Mouse (Mus musculus): ENCODE data around the gene Coro7. TPM values are rescaled to one million over a fixed set of nuclear protein-coding genes. Genes with fewer than 3 reads are reported as not detected.
A peak's percentile ranks its signal among the peaks of the same experiment; 100 is the strongest.

The Coro7 gene
- polyA plus RNA-seq, 1 experiment from 2014 or later, result 22.0 TPM

GRCm38 (mm10) chr16:4655251-4655734 is 24.3 kb downstream of the Coro7 start:
- no peaks in the 10 kb centered on the region for H3K27me3 ChIP-seq
- peak overlapping the region; percentile 86 for H3K27ac ChIP-seq
- no peak overlapping the region for H3K4me2 ChIP-seq
- H3K9me3 ChIP-seq (replicated peaks), result no peaks in the 10 kb centered on the region
- peak overlapping the region; percentile 29; the same call in 1 of the 2 replicates for H3K9ac ChIP-seq
- peaks cover 53% of the 10 kb centered on the region for H3K4me1 ChIP-seq
- WGBS, result 62% methylated on average over 4 of the region's 4 CpGs
- H3K36me3 ChIP-seq, result peaks cover 43% of the 10 kb centered on the region
- ATAC-seq (replicated peaks; ENCODE audit: low FRiP score), result no peak
- H3K4me3 ChIP-seq (replicated peaks), result no peak overlapping the region

- Histone ChIP-seq H3K27me3 (no peaks in the 10 kb centered on the region), H3K4me2 (no peak overlapping the region), H3K9ac (no peak overlapping the region), H3K27ac (peak overlapping the region; percentile 86), H3K4me3 (replicated peaks) (no peak overlapping the region), H3K4me1 (peaks cover 55% of the 10 kb centered on the region), H3K9me3 (replicated peaks) (no peaks in the 10 kb centered on the region), H3K36me3 (peaks cover 49% of the 10 kb centered on the region)
- 69% methylated on average over 10 of the region's 10 CpGs for WGBS
- no peak for ATAC-seq (replicated peaks; ENCODE audit: low FRiP score)
Observed at GRCm38 (mm10) chr16:4654706-4655105, 24.9 kb downstream of the Coro7 start.

GRCm38 (mm10) chr16:4652707-4653416 is 26.7 kb downstream of the Coro7 start:
- peaks cover 62% of the 10 kb centered on the region for H3K4me1 ChIP-seq
- H3K9me3 ChIP-seq (replicated peaks), result no peaks in the 10 kb centered on the region
- 72% methylated on average over 4 of the region's 4 CpGs for WGBS
- no peak overlapping the region for H3K27ac ChIP-seq
- H3K36me3 ChIP-seq, result peaks cover 67% of the 10 kb centered on the region
- H3K9ac ChIP-seq, result no peak overlapping the region
- H3K4me3 ChIP-seq (replicated peaks), result no peak overlapping the region
- no peak overlapping the region for H3K4me2 ChIP-seq
- no peaks in the 10 kb centered on the region for H3K27me3 ChIP-seq
- ATAC-seq (replicated peaks; ENCODE audit: low FRiP score), result no peak

GRCm38 (mm10) chr16:4651624-4652023 is 28.0 kb downstream of the Coro7 start:
- 71% methylated on average over 7 of the region's 7 CpGs for WGBS

GRCm38 (mm10) chr16:4651081-4651480 is 28.5 kb downstream of the Coro7 start:
- WGBS, result 73% methylated on average over 1 of the region's 1 CpGs
- Histone ChIP-seq H3K27me3 (no peaks in the 10 kb centered on the region), H3K9me3 (replicated peaks) (no peaks in the 10 kb centered on the region), H3K4me3 (replicated peaks) (no peak overlapping the region), H3K4me1 (peaks cover 68% of the 10 kb centered on the region), H3K27ac (0 out of 2 replicates have a peak overlapping the region, but pooled peaks have one; percentile 7), H3K9ac (no peak overlapping the region), H3K4me2 (no peak overlapping the region), H3K36me3 (peaks cover 73% of the 10 kb centered on the region)
- no peak for ATAC-seq (replicated peaks; ENCODE audit: low FRiP score)

More at GRCm38 (mm10) chr16:4651624-4652023, 28.0 kb downstream of the Coro7 start:
- no peak overlapping the region for H3K4me3 ChIP-seq (replicated peaks)
- no peak for ATAC-seq (replicated peaks; ENCODE audit: low FRiP score)
- 0 out of 2 replicates have a peak overlapping the region, but pooled peaks have one; percentile 7 for H3K27ac ChIP-seq
- no peak overlapping the region for H3K4me2 ChIP-seq
- H3K36me3 ChIP-seq, result peaks cover 73% of the 10 kb centered on the region
- peaks cover 68% of the 10 kb centered on the region for H3K4me1 ChIP-seq
- no peaks in the 10 kb centered on the region for H3K9me3 ChIP-seq (replicated peaks)
- no peak overlapping the region for H3K9ac ChIP-seq
- no peaks in the 10 kb centered on the region for H3K27me3 ChIP-seq

GRCm38 (mm10) chr16:4650161-4650560 is 29.4 kb downstream of the Coro7 start:
- Histone ChIP-seq H3K4me3 (replicated peaks) (no peak overlapping the region), H3K27ac (no peak overlapping the region), H3K4me1 (peaks cover 67% of the 10 kb centered on the region), H3K9me3 (replicated peaks) (no peaks in the 10 kb centered on the region), H3K27me3 (no peaks in the 10 kb centered on the region), H3K36me3 (peaks cover 82% of the 10 kb centered on the region), H3K9ac (no peak overlapping the region), H3K4me2 (no peak overlapping the region)
- ATAC-seq (replicated peaks; ENCODE audit: low FRiP score), result no peak
- 85% methylated on average over 3 of the region's 3 CpGs for WGBS

- no peak for ATAC-seq (replicated peaks; ENCODE audit: low FRiP score)
- Histone ChIP-seq H3K27ac (no peak overlapping the region), H3K4me1 (peaks cover 65% of the 10 kb centered on the region), H3K4me2 (no peak overlapping the region), H3K9ac (no peak overlapping the region), H3K27me3 (no peaks in the 10 kb centered on the region), H3K9me3 (replicated peaks) (no peaks in the 10 kb centered on the region), H3K36me3 (peaks cover 81% of the 10 kb centered on the region), H3K4me3 (replicated peaks) (no peak overlapping the region)
- WGBS, result 82% methylated on average over 11 of the region's 11 CpGs
Observed at GRCm38 (mm10) chr16:4649692-4650091, 29.9 kb downstream of the Coro7 start.

- peaks cover 65% of the 10 kb centered on the region for H3K4me1 ChIP-seq
- peaks cover 84% of the 10 kb centered on the region for H3K36me3 ChIP-seq
- no peak overlapping the region for H3K9ac ChIP-seq
- no peak overlapping the region for H3K4me2 ChIP-seq
- no peaks in the 10 kb centered on the region for H3K27me3 ChIP-seq
- 83% methylated on average over 5 of the region's 5 CpGs for WGBS
- H3K27ac ChIP-seq, result no peak overlapping the region
- H3K4me3 ChIP-seq (replicated peaks), result no peak overlapping the region
- no peak for ATAC-seq (replicated peaks; ENCODE audit: low FRiP score)
- no peaks in the 10 kb centered on the region for H3K9me3 ChIP-seq (replicated peaks)
Observed at GRCm38 (mm10) chr16:4649211-4649610, 30.4 kb downstream of the Coro7 start.

- ATAC-seq (replicated peaks; ENCODE audit: low FRiP score), result no peak
- peaks cover 71% of the 10 kb centered on the region for H3K4me1 ChIP-seq
- no peaks in the 10 kb centered on the region for H3K9me3 ChIP-seq (replicated peaks)
- peak overlapping the region; percentile 85 for H3K27ac ChIP-seq
- no peak overlapping the region for H3K4me2 ChIP-seq
- H3K4me3 ChIP-seq (replicated peaks), result no peak overlapping the region
- H3K9ac ChIP-seq, result no peak overlapping the region
- peaks cover 80% of the 10 kb centered on the region for H3K36me3 ChIP-seq
- no peaks in the 10 kb centered on the region for H3K27me3 ChIP-seq
- 72% methylated on average over 28 of the region's 28 CpGs for WGBS
Observed at GRCm38 (mm10) chr16:4648416-4649023, 31.1 kb downstream of the Coro7 start.

- 53% methylated on average over 13 of the region's 13 CpGs for WGBS
- Histone ChIP-seq H3K27ac (peak overlapping the region; percentile 85), H3K27me3 (no peaks in the 10 kb centered on the region), H3K9ac (no peak overlapping the region), H3K9me3 (replicated peaks) (no peaks in the 10 kb centered on the region), H3K4me3 (replicated peaks) (no peak overlapping the region), H3K36me3 (peaks cover 72% of the 10 kb centered on the region), H3K4me2 (0 out of 2 replicates have a peak overlapping the region, but pooled peaks have one; percentile 15), H3K4me1 (peaks cover 76% of the 10 kb centered on the region)
- ATAC-seq (replicated peaks; ENCODE audit: low FRiP score), result no peak
Observed at GRCm38 (mm10) chr16:4647651-4648141, 31.9 kb downstream of the Coro7 start.

- H3K4me2 ChIP-seq, result 0 out of 2 replicates have a peak overlapping the region, but pooled peaks have one; percentile 15
Observed at GRCm38 (mm10) chr16:4646831-4647230, 32.7 kb downstream of the Coro7 start.

GRCm38 (mm10) chr16:4645867-4646266 is 33.7 kb downstream of the Coro7 start:
- no peak overlapping the region for H3K4me3 ChIP-seq (replicated peaks)
- no peaks in the 10 kb centered on the region for H3K27me3 ChIP-seq
- 0 out of 2 replicates have a peak overlapping the region, but pooled peaks have one; percentile 0 for H3K27ac ChIP-seq
- H3K9ac ChIP-seq, result no peak overlapping the region
- peaks cover 87% of the 10 kb centered on the region for H3K4me1 ChIP-seq
- peaks cover 54% of the 10 kb centered on the region for H3K36me3 ChIP-seq
- ATAC-seq (replicated peaks; ENCODE audit: low FRiP score), result no peak
- H3K4me2 ChIP-seq, result no peak overlapping the region
- H3K9me3 ChIP-seq (replicated peaks), result no peaks in the 10 kb centered on the region
- WGBS, result 80% methylated on average over 4 of the region's 4 CpGs

More at GRCm38 (mm10) chr16:4646831-4647230, 32.7 kb downstream of the Coro7 start:
- Histone ChIP-seq H3K27ac (peak overlapping the region; percentile 85), H3K4me1 (peaks cover 82% of the 10 kb centered on the region), H3K9me3 (replicated peaks) (no peaks in the 10 kb centered on the region), H3K4me3 (replicated peaks) (no peak overlapping the region), H3K9ac (no peak overlapping the region), H3K27me3 (no peaks in the 10 kb centered on the region), H3K36me3 (peaks cover 63% of the 10 kb centered on the region)
- ATAC-seq (replicated peaks; ENCODE audit: low FRiP score), result no peak
- WGBS, result 57% methylated on average over 4 of the region's 4 CpGs

Measured in kidney, embryonic 15.5 days (tissue).